Mouse (Mus musculus) heart, postnatal 0 days (tissue): ENCODE data around the gene Rnf150.

Experiments used
- CTCF ChIP-seq: IDR thresholded peaks from 2 replicates; pipeline ENCODE4 v1.5.1; 2016; ENCODE audit warnings: antibody characterized with exemption, control low read depth, low read depth
- EP300 ChIP-seq: IDR thresholded peaks from 2 replicates; pipeline ENCODE4 v1.6.1; 2016; ENCODE audit warnings: antibody characterized with exemption, low read depth

DNA sequence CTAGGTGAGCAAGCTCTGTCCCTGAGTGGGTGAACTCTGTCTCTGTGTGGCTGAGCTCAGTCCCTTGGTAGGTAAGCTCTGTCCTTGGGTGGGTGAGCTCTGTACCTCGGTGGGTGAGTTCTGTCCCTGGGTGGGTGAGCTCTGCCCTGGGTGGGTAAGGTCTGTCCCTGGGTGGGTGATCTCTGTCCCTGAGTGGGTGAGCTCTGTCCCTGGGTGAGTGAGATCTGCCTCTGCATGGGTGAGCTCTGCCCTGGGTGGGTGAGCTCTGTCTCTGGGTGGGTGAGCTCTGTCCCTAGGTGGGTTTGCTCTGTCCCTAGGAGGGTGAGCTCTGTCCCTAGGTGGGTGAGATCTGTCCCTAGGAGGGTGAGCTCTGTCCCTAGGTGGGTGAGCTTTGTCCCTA is 213.5 kb downstream of the Rnf150 start:
- no peak for TF ChIP-seq EP300
- TF ChIP-seq CTCF = no peak
